Mouse (Mus musculus) heart, postnatal 0 days (tissue): Measurements from ENCODE around the gene Gm49711.

Experiments used
- CTCF ChIP-seq: IDR thresholded peaks from 2 replicates; pipeline ENCODE4 v1.5.1; 2016; ENCODE audit warnings: antibody characterized with exemption, control low read depth, low read depth
- EP300 ChIP-seq: IDR thresholded peaks from 2 replicates; pipeline ENCODE4 v1.6.1; 2016; ENCODE audit warnings: antibody characterized with exemption, low read depth

DNA sequence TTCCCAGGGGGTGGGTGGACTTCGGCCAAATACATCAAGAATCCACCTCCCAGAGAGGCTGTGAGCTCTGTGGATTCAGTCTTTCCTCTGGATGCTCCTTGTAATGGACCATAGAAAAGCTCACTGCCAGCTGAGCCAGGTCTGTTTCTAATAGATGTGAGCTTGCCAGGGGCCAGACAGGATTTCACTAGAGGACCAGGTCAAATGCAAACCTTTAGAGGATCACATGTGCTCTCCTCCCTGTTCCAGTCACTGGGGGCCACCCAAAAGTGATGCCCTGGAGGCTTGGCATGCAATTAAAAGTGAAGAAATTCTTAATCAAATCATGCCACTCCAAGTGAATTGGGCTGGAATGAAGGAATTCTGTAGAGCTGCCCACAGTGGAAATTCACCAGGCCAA lies 117.9 kb downstream of the Gm49711 start:
- TF ChIP-seq CTCF (no peak), EP300 (no peak)
